Mouse (Mus musculus) monocyte, adult 2 months (primary cell): ENCODE results near the gene Cep41.

Source experiments
- DNase-seq, 2 experiments: peaks; one replicate each; pipeline ENCODE4 v3.0.0; 2022; ENCODE audit warnings: low spot score in 2 of 2, low read depth in 1 of 2

Cep41 gene

DNA sequence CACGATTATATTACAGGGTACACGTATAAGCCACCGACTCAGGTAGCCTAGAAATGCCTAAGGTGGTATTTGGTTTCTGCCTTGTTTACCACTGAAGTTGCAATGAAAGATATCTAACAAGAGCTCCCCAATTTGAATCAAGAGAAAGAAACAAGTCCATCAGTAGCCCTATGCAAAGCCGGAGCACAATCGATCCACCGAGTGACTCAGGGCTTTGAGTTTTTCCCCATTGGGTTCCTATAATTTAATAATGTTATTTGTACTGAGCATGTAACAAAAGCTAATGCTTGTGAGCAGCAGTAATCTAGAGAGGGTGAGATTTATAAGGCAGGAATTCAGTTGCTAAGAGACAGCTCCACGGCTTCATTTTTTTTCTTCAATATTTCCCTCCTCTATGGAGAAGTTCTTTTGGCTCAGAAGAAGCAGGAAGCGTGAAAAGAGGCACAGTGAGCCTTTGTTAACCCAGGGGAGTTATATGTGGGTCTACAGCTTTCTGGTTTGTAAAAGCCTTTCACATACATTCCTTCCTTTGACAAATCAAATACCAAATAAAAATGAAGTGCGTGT lies 18.8 kb downstream of the Cep41 start:
- no peak for DNase-seq

DNA sequence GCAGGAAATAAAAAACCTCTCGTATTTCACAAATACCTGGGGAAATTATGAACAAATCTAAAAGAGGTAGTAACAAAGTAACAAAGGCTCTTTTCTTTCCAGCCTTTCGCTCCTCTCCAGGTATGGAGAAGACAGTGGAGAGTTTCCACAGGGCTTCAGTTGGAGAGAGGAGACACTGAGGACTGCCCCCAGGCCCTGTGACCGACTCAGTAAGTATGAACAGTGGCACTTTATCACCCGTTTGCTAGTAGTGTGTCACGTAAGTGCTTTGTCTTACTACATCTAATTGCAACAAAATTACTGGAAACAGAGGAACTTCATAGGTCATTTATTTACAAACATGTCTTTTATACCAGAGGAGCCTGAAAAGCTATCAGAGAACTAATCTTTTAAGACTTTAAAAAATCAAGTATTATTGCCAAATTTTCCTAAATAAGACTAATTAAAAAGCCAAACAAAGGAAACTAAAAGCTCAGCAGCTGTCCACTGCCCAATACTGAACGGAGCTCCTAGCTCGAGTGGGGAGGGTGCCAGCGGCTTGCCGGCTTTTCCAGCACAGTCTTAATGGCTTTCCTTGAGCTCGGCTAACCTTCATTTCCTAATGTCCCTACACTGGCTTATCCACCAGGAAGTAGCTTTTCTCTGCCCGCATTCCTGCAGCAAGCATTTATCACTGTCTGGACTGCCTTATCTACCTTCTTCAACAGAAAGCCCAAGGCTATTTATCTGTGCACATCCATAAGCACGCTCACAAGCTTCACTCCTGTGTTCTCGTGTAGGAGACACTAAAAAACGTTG lies 19.6 kb downstream of the Cep41 start:
- no peak for DNase-seq

DNA sequence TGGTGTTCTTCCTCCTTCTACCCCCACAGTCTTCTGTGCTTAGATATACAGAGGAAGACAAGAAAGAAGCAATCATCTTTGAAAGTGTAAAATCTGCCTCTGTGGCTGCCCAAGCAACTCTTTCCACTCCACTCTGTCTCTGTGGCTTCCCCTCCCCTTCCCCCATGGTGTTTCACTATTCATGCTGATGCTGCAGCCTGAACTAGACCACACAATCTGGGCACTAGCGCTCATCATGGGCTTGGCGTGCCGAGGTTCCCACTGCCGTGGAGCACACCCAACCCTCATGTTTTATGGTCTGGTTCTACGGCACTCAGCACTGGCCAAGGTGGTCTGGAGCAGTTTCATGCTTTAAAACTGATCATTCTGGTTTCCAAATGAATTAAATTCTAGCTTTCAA lies 21.9 kb downstream of the Cep41 start:
- DNase-seq = no peak

DNA sequence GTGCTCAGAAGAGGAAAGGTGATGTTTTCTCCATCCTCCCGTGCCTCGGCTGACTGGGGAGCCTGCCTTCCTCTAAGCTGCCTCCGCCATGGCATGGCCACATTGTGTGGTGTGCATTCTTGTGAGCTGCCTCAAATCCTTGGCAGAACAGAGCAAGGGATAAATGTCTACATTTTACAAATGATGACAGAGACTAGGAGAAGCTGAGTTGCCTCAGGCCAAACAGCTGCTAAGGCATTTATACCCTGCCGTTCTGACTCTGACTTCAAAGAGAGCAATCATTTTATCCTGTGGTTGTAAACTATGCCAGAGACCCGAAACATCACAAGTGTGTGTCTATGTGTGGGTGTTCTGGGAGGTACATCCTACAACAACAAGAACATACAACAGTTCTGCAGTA lies 26.0 kb downstream of the Cep41 start:
- no peak for DNase-seq

DNA sequence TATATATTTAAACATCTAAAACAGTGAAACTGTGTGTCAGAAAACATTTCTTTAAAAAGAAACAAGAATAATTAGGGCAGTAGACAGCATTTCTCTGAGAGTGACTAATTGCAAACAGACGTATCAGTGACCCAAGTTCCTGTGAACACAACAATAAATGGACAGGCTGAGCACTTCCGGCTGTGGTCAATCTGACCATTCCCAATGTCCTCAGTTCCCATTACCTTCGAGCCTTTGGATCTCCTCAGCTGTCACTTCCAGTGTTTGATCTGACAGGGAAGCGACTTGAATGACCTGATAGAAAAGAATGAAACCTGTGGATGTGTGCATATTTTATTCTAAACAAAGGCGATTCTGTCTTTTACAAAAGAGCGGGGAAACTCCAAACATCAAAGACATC lies 27.5 kb downstream of the Cep41 start:
- DNase-seq = no peak

DNA sequence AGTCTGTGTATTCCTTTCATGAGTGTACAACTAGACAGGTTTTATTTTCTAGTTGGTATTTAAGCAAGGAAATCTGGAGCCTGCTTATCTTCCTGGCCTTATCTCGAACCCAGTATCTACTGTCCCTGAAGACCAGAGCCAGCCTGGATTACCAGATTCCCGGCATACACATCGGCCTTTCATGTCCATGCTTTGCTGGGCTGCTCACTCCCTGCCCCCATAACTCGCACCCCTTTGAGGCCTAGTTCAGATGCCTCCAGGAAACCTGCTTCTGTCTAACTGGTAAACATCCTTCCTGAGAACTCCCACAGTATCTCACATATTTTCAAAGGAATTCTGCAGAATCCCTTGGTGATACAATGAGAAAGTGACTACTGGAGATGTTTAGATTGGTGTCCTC lies 28.3 kb downstream of the Cep41 start:
- DNase-seq = no peak

DNA sequence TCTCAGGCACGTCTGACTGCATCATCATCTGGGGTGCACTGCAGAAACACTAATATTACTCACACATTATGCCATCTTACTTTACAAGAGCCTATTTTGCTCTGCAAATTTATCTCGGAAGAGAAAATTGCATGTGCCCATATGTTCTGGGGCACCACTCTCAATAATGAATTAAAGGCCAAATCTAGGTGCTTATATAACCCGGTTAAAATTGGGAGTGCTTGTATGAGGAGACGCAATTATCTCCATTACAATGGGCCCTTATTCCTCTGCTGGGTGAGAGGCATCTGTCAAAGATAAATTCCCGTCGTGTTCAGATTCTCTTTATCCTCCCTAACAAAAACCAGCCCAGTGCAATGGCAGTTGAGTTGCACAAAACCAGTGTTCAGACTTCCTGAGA lies 28.8 kb downstream of the Cep41 start:
- no peak for DNase-seq

DNA sequence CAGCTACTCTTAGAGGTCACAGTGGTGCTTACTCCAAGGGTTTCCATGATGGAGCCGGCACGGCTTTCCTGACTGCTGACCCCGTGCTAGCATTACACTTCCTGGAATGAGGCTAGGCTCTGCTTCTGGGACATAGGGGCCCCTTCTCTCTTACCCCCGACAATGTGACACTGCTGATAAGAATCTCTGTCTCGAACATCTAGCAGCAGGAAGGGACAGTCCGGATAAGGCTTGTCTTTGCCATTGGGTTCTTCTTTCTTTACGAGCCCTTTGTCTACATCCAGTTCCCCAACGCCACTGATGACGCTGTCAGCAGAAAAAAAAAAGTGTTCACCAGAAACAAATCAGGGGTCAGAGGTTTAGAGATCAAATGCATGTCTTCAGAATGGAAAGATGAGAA lies 34.9 kb downstream of the Cep41 start:
- DNase-seq = no peak

DNA sequence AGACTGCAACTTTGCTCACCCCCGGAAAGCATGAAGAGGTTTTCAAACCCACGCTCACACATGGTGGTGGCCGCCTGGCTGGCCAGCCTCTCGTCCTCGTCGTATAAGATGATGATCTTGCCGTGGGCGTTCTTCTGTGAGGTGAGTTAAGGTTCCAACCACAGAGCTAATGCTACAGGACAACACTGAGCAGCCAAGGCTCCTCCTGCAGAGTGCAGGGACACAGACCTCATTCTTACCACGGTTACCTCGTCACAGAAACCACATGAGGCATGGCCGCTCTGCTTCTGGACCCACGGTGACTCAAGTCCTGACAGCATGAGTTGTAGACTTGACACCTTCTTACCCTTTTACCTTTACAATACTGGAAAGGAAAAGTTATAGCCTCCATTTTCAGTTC lies 36.3 kb downstream of the Cep41 start:
- no peak for DNase-seq

DNA sequence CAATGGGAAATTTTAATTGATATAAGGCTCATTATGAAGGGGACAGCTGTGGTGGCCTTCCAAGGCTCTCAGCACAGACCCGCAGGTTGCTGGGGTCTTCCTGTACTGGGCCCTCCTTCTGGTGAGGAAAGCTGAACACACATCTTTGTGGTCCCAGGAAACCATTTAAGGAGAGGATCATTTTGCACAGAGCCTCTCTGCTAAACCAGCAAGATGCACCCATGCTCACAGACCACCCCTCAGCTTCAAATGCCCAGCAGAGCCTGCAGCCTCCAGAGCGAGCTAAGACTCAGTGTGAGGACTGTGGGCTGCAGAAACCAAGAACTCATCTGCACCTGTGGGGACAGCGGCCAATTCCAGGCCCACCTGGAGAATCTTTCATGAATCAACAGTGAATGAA lies 38.6 kb downstream of the Cep41 start:
- no peak for DNase-seq

DNA sequence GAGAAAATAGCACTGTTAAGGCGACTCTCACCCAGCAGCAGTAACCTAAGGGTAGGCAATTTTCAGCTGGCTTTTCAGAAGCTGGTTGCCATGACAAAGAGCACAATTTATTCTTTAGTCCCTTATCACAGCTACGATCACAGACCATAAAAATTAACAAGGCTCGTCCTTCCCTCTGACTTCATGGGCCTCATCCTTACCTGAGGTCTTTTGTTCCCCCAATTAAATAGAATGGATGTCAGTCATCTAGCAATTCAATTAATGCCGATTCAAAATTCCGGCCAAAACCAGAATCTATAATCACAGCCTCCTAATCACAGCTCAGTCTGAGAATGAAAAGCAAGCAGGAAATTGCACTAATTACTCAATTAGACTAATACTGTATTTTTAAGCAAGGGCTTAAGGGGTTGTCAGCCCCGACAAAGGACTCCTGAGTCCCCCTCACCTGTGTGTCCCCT lies 39.1 kb downstream of the Cep41 start:
- no peak for DNase-seq

DNA sequence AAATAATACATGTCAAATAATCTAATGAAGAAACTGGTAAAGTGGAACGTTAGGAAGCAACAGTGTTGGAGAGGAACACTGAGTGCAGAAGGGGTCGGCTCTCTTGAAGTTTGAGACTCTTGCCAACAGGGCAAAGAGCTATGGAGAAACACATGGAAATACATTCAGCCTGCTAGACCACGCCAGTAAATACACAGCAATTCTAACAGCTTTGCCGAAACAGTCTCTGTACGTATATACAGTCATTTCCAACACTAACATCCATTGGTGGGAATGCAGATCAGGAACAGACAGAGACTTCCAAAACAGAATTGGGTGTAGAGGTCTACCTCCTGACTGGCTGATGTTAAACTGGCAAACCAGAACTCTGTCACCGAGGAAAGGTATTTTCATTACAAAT lies 40.0 kb downstream of the Cep41 start:
- DNase-seq = no peak

DNA sequence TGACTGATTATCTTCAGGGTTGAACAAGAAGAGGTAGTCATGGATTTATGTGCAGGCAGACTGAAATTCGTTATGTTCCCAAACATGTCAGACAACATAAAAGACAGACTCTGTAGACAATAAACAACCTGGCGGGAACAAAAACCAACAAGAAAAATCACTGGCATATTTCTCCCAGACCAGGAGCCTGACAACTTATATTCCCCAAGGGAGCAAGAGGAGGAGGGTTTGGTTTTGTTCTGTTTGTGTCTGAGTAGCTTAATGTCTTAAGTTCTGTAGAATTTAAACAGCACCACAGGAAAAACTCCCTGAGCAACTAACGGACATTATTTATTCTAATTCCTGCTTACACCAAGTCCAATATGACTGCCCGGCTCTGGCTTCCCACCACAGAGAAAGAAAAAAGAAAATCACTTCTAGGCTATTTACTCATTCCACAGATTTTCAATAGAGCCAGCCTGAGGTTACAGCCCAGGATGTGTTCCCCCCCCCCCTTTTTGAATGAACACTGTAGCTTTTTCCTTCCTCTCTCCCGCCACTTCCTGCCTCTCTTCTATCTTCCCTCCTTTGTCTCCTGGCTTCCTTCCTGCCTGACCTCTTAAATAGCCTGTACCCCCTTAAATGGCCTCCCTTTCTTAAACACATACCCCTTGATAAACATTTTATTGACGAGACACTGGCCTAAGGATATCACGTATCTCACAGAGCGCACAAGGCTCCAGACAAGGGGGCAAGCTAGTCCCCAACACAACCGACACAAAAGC lies 40.9 kb downstream of the Cep41 start:
- no peak for DNase-seq

DNA sequence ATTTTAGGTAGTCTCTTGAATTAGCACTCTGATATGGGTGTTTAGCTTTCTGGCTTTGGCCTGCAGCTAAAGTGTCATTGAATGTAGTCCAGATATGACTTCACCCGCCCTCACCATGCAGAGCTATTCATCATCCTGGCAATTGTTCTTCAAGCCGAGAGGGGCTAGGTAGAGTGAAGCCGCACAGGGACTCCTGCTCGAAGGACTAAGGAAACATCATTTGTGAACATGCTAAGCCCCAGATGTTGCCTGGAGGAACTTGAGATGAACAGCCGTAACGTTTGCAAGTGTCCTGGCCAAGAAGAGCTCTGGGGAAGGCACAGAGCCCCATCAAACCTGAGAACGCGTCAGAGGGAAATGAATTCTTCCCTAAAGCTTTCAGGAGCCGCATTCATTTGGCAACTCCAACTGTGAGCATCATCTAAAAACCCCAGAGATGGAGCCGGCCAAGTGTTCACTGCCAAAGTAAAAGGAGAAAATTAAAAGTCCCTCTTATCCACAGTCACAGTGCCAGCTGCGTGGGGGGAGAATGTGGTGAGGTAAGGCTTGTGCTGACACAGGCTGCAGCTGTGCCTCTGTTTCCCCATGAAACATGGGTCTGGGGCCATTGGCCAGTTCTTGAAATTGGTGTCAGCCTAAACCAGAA lies 43.8 kb downstream of the Cep41 start:
- no peak for DNase-seq

DNA sequence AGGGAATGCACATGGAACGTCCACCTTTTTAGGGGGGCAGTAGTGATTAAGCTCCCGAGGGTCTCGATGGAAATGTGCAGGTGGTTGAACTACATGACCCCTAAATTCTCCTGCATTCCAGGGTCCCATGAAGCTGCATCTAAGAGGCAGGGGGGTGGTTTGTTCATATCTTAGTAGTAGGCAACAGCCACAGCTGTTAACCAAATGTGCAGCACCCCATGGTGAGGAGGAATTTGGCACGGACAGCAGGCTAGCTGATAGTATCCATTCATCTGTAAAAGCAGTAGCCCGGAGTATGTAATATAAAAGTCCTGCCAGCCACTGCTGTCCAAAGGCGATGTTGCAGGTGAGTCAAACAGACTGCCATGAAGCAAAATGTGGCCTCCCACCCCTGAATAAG lies 48.2 kb downstream of the Cep41 start:
- DNase-seq = no peak

DNA sequence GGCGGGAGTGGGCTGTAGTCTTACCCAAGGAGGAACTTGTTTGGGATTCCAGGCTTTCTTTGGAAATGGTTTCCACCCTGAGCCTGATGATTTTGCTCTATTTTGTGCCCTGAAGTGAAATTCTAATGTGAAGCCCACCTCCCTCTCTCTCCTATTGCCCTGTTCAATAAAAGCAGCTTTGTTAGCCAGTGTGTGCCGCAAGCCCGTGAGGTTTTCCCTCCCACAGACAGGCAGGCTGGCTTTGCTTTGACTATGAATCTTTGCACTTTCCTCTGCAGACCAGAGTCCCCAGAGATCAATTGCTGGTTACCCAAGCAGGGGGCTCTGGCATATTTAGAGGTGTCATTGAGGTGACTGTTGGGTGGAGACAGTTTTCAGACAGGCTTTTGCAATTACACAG lies 49.1 kb downstream of the Cep41 start:
- no peak for DNase-seq

DNA sequence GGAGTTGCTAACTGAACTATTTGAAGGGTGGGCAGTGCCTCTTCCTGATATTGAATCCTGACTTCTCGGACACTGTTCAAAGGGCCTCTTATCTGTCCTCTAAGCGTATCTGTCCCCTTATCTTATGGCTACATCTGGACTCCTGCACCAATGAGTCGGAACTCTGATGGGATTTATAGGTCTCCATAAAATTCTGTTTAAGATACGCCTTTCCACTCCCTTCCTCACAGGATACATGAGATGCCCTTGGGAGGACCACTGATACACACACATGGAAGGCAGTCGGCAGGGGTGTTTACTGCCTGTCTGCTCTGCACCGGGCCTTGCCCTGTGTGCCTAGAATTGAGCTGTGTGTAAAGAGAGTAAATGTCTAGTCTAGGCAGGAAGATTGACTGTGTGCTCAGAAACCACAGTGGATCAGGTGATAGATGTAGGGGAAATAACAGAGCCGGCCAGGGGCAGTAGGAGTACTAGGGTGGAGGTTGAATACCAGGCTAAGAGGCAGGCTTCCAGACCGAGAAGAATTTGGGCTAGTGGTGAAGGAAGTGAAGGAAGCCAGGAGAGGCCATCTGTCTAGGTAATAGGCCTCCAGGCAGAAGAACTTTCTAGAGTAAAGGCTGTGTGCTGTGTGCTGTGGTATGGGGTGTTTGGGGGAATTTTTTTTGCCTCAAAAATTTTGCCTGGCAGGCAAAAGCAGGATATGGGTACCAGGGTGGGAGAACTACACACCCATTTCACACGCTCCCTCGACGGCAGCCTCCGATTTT lies 49.7 kb downstream of the Cep41 start:
- DNase-seq = no peak

DNA sequence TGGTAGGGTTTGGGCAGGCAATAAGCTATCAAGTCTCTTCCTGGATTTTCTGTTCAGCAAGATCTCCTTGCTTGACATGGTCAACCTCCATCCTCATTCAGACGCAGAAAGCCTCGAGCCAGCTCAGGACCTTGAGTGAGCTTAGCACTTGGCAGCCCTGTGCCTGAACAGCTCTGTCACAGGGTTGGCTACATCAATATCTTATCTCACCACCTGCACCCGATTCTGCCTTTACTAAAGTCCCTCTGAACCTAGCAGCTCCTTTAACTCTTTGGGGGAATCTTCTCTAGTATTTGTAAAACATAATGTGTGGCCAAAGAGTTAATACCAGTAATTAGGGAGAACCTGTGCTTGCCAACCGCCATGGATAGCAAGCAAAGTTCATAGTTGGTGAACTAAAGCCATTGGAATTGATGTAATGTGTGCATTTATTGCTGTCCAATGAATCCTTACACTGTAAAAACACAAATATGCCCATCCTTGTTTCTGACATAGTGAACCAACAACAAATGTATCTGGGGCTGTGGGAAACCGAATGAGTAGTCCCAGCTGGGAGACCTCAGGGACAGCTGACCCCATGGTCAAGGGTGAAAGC lies 54.8 kb downstream of the Cep41 start, which contains the start of gene Cpa1:
TSS of gene Cpa1 (plus strand) at position 545 of the 595 bp plus-strand sequence.
- no peak for DNase-seq

DNA sequence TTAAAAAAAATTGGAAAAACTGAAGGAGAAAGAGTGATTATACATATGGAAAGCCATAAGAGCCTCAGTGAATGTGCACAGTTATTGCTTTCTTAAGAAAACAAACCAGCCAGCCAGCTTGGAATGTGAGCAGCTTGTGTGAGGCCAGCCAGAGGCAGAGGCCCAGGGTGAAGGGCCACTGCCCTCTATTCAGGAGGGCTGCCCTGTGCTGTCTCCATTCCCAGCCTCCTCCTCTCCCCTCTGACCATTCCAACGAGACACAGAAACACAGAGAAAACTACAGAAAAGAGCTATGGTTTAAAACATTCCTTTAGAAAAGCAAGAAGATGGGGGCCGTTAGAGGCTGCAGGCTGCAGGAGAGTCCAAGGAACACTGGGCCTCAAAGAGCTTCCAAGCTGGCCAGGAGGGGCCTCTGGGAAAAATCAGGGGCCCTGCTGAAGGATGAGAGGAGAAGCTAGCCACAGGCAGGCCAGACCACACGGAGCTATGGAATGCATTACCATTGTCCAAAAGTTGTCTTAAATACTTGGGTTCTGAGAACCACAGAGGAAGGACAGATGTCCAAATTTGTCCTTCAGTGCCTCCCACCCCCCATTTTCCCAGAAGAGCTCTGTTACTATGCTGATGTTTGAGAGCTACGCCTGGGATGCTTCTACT lies 57.2 kb downstream of the Cep41 start:
- no peak for DNase-seq

DNA sequence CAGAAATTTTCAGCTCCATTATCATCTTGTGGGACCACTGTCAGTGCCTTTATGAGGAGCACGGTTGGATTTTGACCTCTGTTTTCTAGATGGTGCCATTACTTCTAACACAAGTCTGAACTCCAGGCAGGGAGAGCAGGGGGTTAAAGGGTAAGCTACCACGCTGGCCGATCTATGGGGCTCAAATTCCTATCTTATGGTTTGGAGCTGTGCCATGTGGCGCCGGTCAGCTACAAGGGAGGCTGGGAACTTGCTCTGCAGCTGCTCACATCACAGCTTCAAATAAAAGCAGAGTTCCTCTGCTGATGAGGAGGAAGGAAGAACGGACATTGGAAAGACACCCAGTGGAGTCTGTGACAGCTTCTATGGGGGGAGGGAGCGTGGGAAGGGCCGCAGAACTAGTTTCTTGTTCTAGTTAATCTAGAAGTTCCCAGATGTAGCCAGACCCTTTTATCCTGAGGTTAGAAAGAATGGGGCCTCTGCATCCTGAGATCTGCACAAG lies 58.1 kb downstream of the Cep41 start:
- no peak for DNase-seq
